Mouse (Mus musculus): Measurements from ENCODE around the gene Mylk.

Mylk gene

GRCm38 (mm10) chr16:34981009-34981408 is 236.0 kb downstream of the Mylk start:
- in situ Hi-C loops (cut with MboI, MseI) = no loop called here

- in situ Hi-C loops (cut with MboI, MseI) = no loop called here
Observed at GRCm38 (mm10) chr16:34984203-34985030, 239.4 kb downstream of the Mylk start.

GRCm38 (mm10) chr16:34985031-34985346 is 240.0 kb downstream of the Mylk start:
- in situ Hi-C loops (cut with MboI, MseI) = no loop called here

- in situ Hi-C loops (cut with MboI, MseI) = no loop called here
Observed at GRCm38 (mm10) chr16:34986211-34986825, 241.3 kb downstream of the Mylk start.

- in situ Hi-C loops (cut with MboI, MseI) = no loop called here
Observed at GRCm38 (mm10) chr16:34991365-34991764, 246.4 kb downstream of the Mylk start.

GRCm38 (mm10) chr16:34992854-34993253 is 247.8 kb downstream of the Mylk start:
- in situ Hi-C loops (cut with MboI, MseI) = no loop called here

GRCm38 (mm10) chr16:34993694-34994330 is 248.8 kb downstream of the Mylk start:
- in situ Hi-C loops (cut with MboI, MseI) = no loop called here

GRCm38 (mm10) chr16:34994641-34995141 is 249.7 kb downstream of the Mylk start:
- in situ Hi-C loops (cut with MboI, MseI) = no loop called here

- in situ Hi-C loops (cut with MboI, MseI) = no loop called here
Observed at GRCm38 (mm10) chr16:34996133-34996532, 251.1 kb downstream of the Mylk start.

- in situ Hi-C loops (cut with MboI, MseI) = no loop called here
Observed at GRCm38 (mm10) chr16:34997052-34997451, 252.0 kb downstream of the Mylk start.

- in situ Hi-C loops (cut with MboI, MseI) = no loop called here
Observed at GRCm38 (mm10) chr16:34997576-34997975, 252.6 kb downstream of the Mylk start.

GRCm38 (mm10) chr16:34999016-34999415 is 254.0 kb downstream of the Mylk start:
- in situ Hi-C loops (cut with MboI, MseI) = no loop called here

- in situ Hi-C loops (cut with MboI, MseI) = no loop called here
Observed at GRCm38 (mm10) chr16:34999986-35000385, 255.0 kb downstream of the Mylk start.

- in situ Hi-C loops (cut with MboI, MseI) = no loop called here
Observed at GRCm38 (mm10) chr16:35000923-35001560, 256.0 kb downstream of the Mylk start.

- in situ Hi-C loops (cut with MboI, MseI) = no loop called here
Observed at GRCm38 (mm10) chr16:35004356-35004755, 259.3 kb downstream of the Mylk start.

GRCm38 (mm10) chr16:35004756-35005155 is 259.7 kb downstream of the Mylk start:
- in situ Hi-C loops (cut with MboI, MseI) = no loop called here

- in situ Hi-C loops (cut with MboI, MseI) = no loop called here
Observed at GRCm38 (mm10) chr16:35006251-35006650, 261.2 kb downstream of the Mylk start.

- in situ Hi-C loops (cut with MboI, MseI) = no loop called here
Observed at GRCm38 (mm10) chr16:35007361-35007760, 262.4 kb downstream of the Mylk start.

- in situ Hi-C loops (cut with MboI, MseI) = no loop called here
Observed at GRCm38 (mm10) chr16:35008447-35008846, 263.4 kb downstream of the Mylk start.

- in situ Hi-C loops (cut with MboI, MseI) = no loop called here
Observed at GRCm38 (mm10) chr16:35013501-35013900, 268.5 kb downstream of the Mylk start.

- in situ Hi-C loops (cut with MboI, MseI) = no loop called here
Observed at GRCm38 (mm10) chr16:35016491-35016890, 271.5 kb downstream of the Mylk start.

GRCm38 (mm10) chr16:35018470-35018974 is 273.5 kb downstream of the Mylk start:
- in situ Hi-C loops (cut with MboI, MseI) = no loop called here
